Mouse (Mus musculus): ENCODE measurements around the gene Gm9507.
"Not testable (repeated sequence)": the region's sequence is repeated elsewhere in the genome, so short reads cannot be mapped to it uniquely, and the experiment has no call there.

DNA sequence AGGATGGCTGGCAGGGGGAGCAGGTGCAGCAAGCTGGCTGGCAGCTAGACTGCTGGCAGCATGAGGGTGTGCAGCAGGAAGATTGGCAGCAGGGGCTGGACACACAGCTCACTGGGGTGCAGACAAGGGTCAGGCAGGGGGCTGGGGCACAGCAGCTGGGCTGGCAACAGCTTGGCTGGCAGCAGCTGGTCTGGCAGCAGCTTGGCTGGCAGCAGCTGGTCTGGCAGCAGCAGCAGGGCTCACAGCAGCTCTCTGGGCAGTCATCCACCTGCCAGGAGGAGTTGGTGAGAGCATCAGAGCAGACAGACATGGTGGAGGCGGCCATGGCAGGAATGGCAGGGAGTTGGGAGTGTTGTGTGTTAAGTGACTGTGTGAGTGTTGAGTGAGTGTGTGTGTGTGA lies 23.8 kb downstream of the Gm9507 start, which contains the start of gene Gm7137:
- not testable (repeated sequence) for TF ChIP-seq POLR2A (IDR thresholded peaks at IDR 0.05; ENCODE audit: borderline replicate concordance, extremely low read depth, insufficient read depth, insufficient read length, poor library complexity, severe bottlenecking); CTCF (IDR thresholded peaks at IDR 0.05; ENCODE audit: borderline replicate concordance, extremely low read depth, insufficient read depth, insufficient read length)
